Mouse (Mus musculus): ENCODE results near the gene Angel1.

GRCm38 (mm10) chr12:86651301-86651860 lies 74.9 kb downstream of the Angel1 start:
- TF ChIP-seq CTCF (IDR thresholded peaks at IDR 0.05 in 2 of 3, conservative IDR thresholded peaks at IDR 0.05 in 1 of 3; ENCODE audit: control insufficient read depth in 1 of 3, insufficient read depth in 1 of 3, low read depth in 2 of 3, low read length in 3 of 3, poor library complexity in 1 of 3, severe bottlenecking in 1 of 3) (no peak), NRF1 (IDR thresholded peaks at IDR 0.05; ENCODE audit: insufficient read depth, low read depth, low read length, poor library complexity, severe bottlenecking) (no peak), POLR2A (IDR thresholded peaks at IDR 0.05; ENCODE audit: control insufficient read depth in 1 of 2, insufficient read depth in 1 of 2, low read depth in 1 of 2, low read length in 2 of 2, poor library complexity in 1 of 2) (no peak), ZNF384 (IDR thresholded peaks at IDR 0.05; ENCODE audit: low read depth, low read length) (no peak)

Data from MEL (cell line).